Mouse (Mus musculus) forebrain, embryonic 15.5 days (tissue): ENCODE data around the gene Zfp382. TPM values are rescaled to one million over a fixed set of nuclear protein-coding genes. Genes with fewer than 3 reads are reported as not detected.
A peak's percentile ranks its signal among the peaks of the same experiment; 100 is the strongest.
"Not testable (repeated sequence)": the region's sequence is repeated elsewhere in the genome, so short reads cannot be mapped to it uniquely, and the experiment has no call there.

Source experiments
- ATAC-seq: fragments of 200-750 bp; cut with Nextera tagmentation; replicated peaks from 2 replicates; pipeline ENCODE4 v1.8.0; 2017; ENCODE audit warnings: mild to moderate bottlenecking, moderate TSS enrichment, moderate library complexity
- H3K27ac ChIP-seq: fragments of 300-500 bp; sonication (generic); replicated peaks from 2 replicates; pipeline ENCODE4 v1.5.1; 2015; ENCODE audit warnings: mild to moderate bottlenecking, inconsistent platforms
- H3K27me3 ChIP-seq: fragments of 300-500 bp; sonication (generic); 2 replicates; pipeline ENCODE4 v1.6.1; 2015; ENCODE audit warnings: inconsistent platforms
- H3K36me3 ChIP-seq: fragments of 300-500 bp; sonication (generic); 2 replicates; pipeline ENCODE4 v1.6.1; 2015; ENCODE audit warnings: mild to moderate bottlenecking, inconsistent platforms
- H3K4me1 ChIP-seq: fragments of 300-500 bp; sonication (generic); 2 replicates; pipeline ENCODE4 v1.6.1; 2015; ENCODE audit warnings: inconsistent platforms
- H3K4me2 ChIP-seq: fragments of 300-500 bp; sonication (generic); replicated peaks from 2 replicates; pipeline ENCODE4 v1.6.1; 2015; ENCODE audit warnings: mild to moderate bottlenecking, inconsistent platforms
- H3K4me3 ChIP-seq: fragments of 300-500 bp; sonication (generic); 2 replicates; pipeline ENCODE4 v1.5.1; 2015; ENCODE audit warnings: mild to moderate bottlenecking, inconsistent platforms
- H3K9ac ChIP-seq: fragments of 300-500 bp; sonication (generic); replicated peaks from 2 replicates; pipeline ENCODE4 v1.6.1; 2015; ENCODE audit warnings: mild to moderate bottlenecking, inconsistent platforms
- H3K9me3 ChIP-seq: fragments of 300-500 bp; sonication (generic); 2 replicates; pipeline ENCODE4 v1.6.1; 2016; ENCODE audit warnings: inconsistent platforms
- WGBS: fragments of 180-500 bp; shearing (Covaris S2); methylation state at CpG from one replicate; pipeline ENCODE4 v1.1.7; 2015; ENCODE audit warnings: mixed read lengths; 5-methylcytosine and 5-hydroxymethylcytosine counted together
- polyA plus RNA-seq: library from polyadenylated mRNA; unstranded; fragments of >200 nt; fragmentation: Nextera tagmentation; extraction: Ambion mirVana; gene quantifications from 2 replicates; pipeline ENCODE4 v1.2.1, GENCODE M21; 2015

The Zfp382 gene
- polyA plus RNA-seq, 1 experiment from 2014 or later = 24.9 TPM

GRCm38 (mm10) chr7:30155507-30155906 is 33.8 kb downstream of the Zfp382 start:
- Histone ChIP-seq H3K9me3 (peaks cover 69% of the 10 kb centered on the region), H3K27me3 (no peaks in the 10 kb centered on the region), H3K4me3 (no peak overlapping the region), H3K4me2 (no peak overlapping the region), H3K4me1 (no peaks in the 10 kb centered on the region), H3K36me3 (peaks cover 69% of the 10 kb centered on the region), H3K27ac (no peak overlapping the region), H3K9ac (no peak overlapping the region)
- 98% methylated on average over 3 of the region's 3 CpGs for WGBS
- no peak for ATAC-seq

GRCm38 (mm10) chr7:30163113-30163512 is 41.4 kb downstream of the Zfp382 start:
- WGBS = over 99% methylated on average over 5 of the region's 5 CpGs
- H3K27ac ChIP-seq = no peak overlapping the region

DNA sequence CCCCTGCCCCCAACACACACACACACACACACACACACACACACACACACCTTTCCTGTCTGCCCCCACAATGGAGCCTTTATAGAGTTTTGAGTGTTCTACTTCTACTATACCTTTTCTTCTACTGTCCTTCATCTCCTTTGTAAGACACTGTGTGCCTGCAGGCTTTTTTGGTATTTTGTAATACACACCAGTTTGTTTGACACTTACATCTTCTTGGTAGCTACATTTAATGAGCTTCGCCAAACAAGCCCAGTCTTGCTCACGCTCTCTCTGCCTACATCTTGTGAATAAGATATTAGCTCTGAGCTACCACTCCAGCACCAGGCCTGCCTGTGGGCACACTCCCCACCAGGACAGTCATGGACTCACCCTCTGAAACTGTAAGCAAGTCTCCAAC is 43.0 kb downstream of the Zfp382 start:
- Histone ChIP-seq H3K36me3 (peaks cover 68% of the 10 kb centered on the region), H3K9me3 (peaks cover 42% of the 10 kb centered on the region), H3K4me2 (no peak overlapping the region), H3K9ac (no peak overlapping the region), H3K4me3 (no peak overlapping the region), H3K27ac (no peak overlapping the region), H3K4me1 (peaks cover 16% of the 10 kb centered on the region), H3K27me3 (no peaks in the 10 kb centered on the region)
- ATAC-seq = no peak
- 96% methylated on average over 2 of the region's 2 CpGs for WGBS

More at GRCm38 (mm10) chr7:30163113-30163512, 41.4 kb downstream of the Zfp382 start:
- Histone ChIP-seq H3K27me3 (no peaks in the 10 kb centered on the region), H3K9me3 (peaks cover 54% of the 10 kb centered on the region), H3K4me1 (peaks cover 9% of the 10 kb centered on the region), H3K4me3 (no peak overlapping the region), H3K4me2 (no peak overlapping the region), H3K9ac (no peak overlapping the region), H3K36me3 (peaks cover 85% of the 10 kb centered on the region)
- ATAC-seq = no peak

DNA sequence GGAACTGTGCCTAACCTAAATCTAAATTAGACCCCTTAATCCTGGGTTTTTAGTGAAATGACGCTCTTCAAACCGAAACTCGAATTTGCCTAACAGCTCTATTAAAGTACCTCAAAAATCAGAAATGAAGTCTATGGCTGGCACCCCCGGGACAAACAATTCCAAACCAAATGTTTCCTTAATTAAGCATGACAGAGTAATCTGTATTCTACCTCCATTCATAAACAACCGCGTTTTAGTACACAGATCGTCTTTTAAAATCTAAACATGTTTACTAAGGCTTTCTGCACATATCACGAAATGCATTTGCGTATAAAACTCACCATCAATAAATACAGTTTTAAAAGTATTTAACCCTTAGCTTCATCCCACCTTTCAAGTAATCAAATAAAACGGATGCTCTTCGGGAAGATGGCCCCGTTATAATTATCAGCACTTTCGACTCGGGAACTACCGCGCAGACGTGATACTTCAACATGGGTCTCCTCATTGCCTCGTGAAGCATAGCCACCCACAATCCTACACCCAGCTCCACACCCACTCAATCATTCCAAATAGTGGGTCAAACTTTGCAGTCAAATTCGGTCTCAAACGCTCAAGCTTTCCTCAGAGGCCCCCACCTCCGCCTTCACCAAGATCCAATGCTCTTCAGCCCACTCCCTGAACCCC is 47.3 kb downstream of the Zfp382 start:
- Histone ChIP-seq H3K4me1 (peaks cover 28% of the 10 kb centered on the region), H3K36me3 (peaks cover 27% of the 10 kb centered on the region), H3K4me2 (peak overlapping the region; percentile 55), H3K27ac (peak overlapping the region; percentile 91), H3K4me3 (peak overlapping the region; percentile 82), H3K27me3 (no peaks in the 10 kb centered on the region), H3K9ac (peak overlapping the region; percentile 83), H3K9me3 (peaks cover 6% of the 10 kb centered on the region)
- ATAC-seq = no peak; the same call in 1 of the 2 replicates
- 2% methylated on average over 21 of the region's 21 CpGs for WGBS

GRCm38 (mm10) chr7:30169583-30170282 is 48.0 kb downstream of the Zfp382 start, which contains the start of gene Zfp146:
Zfp146 (minus strand) TSS chr7:30169750.
- H3K27me3 ChIP-seq = no peaks in the 10 kb centered on the region
- H3K4me3 ChIP-seq = peak within 1 kb of the TSS; percentile 82
- peaks cover 25% of the 10 kb centered on the region for H3K36me3 ChIP-seq
- H3K4me1 ChIP-seq = peaks cover 28% of the 10 kb centered on the region
- peak within 1 kb of the TSS; percentile 58 for H3K4me2 ChIP-seq
- peak; percentile 97 for ATAC-seq
- peak within 1 kb of the TSS; percentile 83 for H3K9ac ChIP-seq
- H3K27ac ChIP-seq = peak within 1 kb of the TSS; percentile 91
- H3K9me3 ChIP-seq = 0 out of 2 replicates have a peak, but pooled peaks cover 4% of the 10 kb centered on the region
- 0% methylated on average over 36 of the region's 36 CpGs for WGBS

- H3K9ac ChIP-seq = peak overlapping the region; percentile 83
- peak overlapping the region; percentile 82 for H3K4me3 ChIP-seq
- ATAC-seq = peak; percentile 46
- 0 out of 2 replicates have a peak, but pooled peaks cover 4% of the 10 kb centered on the region for H3K9me3 ChIP-seq
- peaks cover 28% of the 10 kb centered on the region for H3K4me1 ChIP-seq
- 26% methylated on average over 11 of the region's 11 CpGs for WGBS
- no peaks in the 10 kb centered on the region for H3K27me3 ChIP-seq
- H3K4me2 ChIP-seq = peak overlapping the region; percentile 58
- peak overlapping the region; percentile 91 for H3K27ac ChIP-seq
- H3K36me3 ChIP-seq = peaks cover 19% of the 10 kb centered on the region
These were observed 48.7 kb downstream of the Zfp382 start for GRCm38 (mm10) chr7:30170283-30170951.

DNA sequence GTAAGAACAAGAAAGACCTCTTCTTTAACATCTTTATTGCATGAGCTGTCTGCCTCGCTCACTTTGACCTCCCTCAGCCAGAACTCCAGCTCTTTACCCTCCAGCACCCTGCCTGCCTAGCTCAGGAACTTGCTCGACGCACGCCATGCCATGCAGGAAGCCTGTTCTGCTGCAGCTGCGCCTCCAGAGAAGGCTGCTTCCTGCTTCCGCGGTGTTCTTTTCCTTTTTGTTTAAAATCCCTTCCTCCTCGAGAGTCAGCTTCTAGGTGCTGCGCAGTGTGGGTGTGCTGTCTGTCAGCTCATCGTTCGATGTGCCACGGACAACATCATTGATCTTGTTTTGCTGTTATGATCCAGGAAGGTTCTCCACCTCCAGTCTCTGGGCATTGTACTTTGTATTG is 54.7 kb downstream of the Zfp382 start:
- Histone ChIP-seq H3K4me1 (no peaks in the 10 kb centered on the region), H3K9ac (no peak overlapping the region), H3K4me2 (no peak overlapping the region), H3K9me3 (no peaks in the 10 kb centered on the region), H3K27ac (no peak overlapping the region), H3K4me3 (no peak overlapping the region), H3K36me3 (peaks cover 21% of the 10 kb centered on the region), H3K27me3 (no peaks in the 10 kb centered on the region)
- 84% methylated on average over 12 of the region's 12 CpGs for WGBS
- ATAC-seq = no peak

DNA sequence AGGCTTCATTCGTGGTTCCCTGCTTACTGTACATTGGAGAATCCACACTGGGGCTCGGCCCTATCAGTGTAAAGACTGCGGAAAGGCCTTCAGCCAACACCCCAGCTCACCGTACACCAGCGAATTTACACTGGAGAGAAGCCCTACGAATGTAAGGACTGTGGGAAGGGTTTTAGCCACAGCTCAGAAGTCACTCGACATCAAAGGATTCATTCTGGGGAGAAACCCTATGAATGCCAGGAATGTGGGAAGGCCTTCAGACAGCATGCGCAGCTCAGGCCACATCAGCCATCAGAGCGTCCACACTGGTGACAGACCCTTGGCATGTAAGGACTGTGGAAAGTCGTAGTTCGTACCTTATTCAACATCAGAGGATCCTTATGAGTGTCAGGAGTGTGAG is 56.5 kb downstream of the Zfp382 start:
- Histone ChIP-seq H3K9me3 (no peaks in the 10 kb centered on the region), H3K36me3 (peaks cover 21% of the 10 kb centered on the region), H3K27me3 (no peaks in the 10 kb centered on the region), H3K4me1 (no peaks in the 10 kb centered on the region), H3K4me3 (no peak overlapping the region), H3K4me2 (no peak overlapping the region), H3K9ac (no peak overlapping the region), H3K27ac (no peak overlapping the region)
- 87% methylated on average over 11 of the region's 11 CpGs for WGBS
- no peak for ATAC-seq

- ATAC-seq = no peak; the same call in 1 of the 2 replicates
- Histone ChIP-seq H3K27me3 (no peaks in the 10 kb centered on the region), H3K9ac (no peak overlapping the region), H3K4me3 (no peak overlapping the region), H3K4me2 (no peak overlapping the region), H3K4me1 (peaks cover 5% of the 10 kb centered on the region; the same call in 1 of the 2 replicates), H3K27ac (no peak overlapping the region), H3K9me3 (no peaks in the 10 kb centered on the region), H3K36me3 (peaks cover 21% of the 10 kb centered on the region)
- 6% methylated on average over 4 of the region's 4 CpGs for WGBS
These were observed 59.6 kb downstream of the Zfp382 start for GRCm38 (mm10) chr7:30181308-30181707.

DNA sequence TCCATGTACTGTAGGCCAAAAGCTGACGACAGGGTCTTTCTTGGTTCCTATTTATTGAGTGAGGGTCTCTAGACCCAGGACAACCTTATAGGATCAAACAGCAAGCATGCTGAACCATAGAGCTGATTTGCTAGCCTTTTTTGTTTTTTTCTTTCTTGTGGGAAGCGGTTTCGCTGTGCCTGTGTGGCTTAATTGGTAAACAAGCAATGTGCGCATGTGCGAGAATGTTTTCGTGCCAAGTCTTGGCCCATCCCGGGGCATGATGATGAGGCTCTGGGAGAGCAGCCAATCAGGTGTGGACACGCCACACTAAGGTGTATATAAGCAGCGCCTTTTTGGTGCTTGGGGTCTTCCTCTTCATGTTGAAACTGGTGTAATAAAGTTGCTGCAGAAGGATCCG is 60.2 kb downstream of the Zfp382 start:
- H3K4me2 ChIP-seq, H3K4me3 ChIP-seq, ATAC-seq, H3K9me3 ChIP-seq, H3K9ac ChIP-seq, H3K27me3 ChIP-seq, H3K4me1 ChIP-seq, H3K27ac ChIP-seq: not testable (repeated sequence)
- peaks cover 22% of the 10 kb centered on the region for H3K36me3 ChIP-seq
- 85% methylated on average over 10 of the region's 10 CpGs for WGBS

DNA sequence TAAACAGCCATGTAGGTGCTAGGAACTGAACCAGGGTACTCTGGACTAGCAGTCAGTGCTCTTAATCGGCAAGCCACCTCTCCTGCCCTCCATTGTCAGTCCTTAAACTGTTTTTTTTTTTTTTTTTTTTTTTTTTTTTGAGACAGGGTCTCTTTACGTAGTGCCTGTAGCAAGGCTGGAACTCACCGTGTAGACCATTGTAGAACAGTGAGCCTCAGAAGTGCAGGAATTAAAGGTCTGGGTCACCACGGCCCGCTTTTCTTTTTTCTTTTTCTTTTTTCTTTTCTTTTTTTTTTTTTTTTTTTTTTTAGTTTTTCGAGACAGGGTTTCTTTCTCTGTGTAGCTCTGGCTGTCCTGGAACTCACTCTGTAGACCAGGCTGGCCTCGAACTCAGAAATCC is 61.4 kb downstream of the Zfp382 start:
- H3K4me1 ChIP-seq, H3K27me3 ChIP-seq, H3K27ac ChIP-seq, H3K4me3 ChIP-seq, ATAC-seq, H3K4me2 ChIP-seq, H3K9ac ChIP-seq, H3K9me3 ChIP-seq: not testable (repeated sequence)
- peaks cover 28% of the 10 kb centered on the region for H3K36me3 ChIP-seq
- 68% methylated on average over 6 of the region's 7 CpGs for WGBS

DNA sequence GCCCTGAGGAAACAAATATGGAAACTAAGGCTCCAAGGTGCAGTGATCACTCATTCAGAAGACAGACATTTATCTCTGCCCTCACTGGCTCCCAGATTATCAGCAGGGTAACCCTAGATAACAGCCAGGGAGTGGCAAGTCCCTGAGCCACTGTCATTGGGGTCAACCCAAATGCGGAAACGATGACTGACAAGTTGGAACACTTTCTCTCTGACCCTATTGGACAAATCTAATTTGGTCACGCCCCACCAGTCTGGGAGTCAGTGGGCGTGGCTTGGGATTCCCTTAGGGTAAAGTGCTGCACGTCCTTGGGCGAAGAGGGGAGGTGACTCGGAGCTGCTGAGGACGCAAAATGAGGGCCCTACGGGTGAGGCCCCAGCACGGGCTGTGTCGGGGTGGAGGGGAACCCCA is 62.1 kb downstream of the Zfp382 start, which contains the start of gene Cox7a1:
TSS of gene Cox7a1 (plus strand) at position 266 of the 411 bp plus-strand sequence.
- Histone ChIP-seq H3K4me1 (peaks cover 5% of the 10 kb centered on the region; the same call in 1 of the 2 replicates), H3K4me3 (no peak within 1 kb of the TSS), H3K9me3 (no peaks in the 10 kb centered on the region), H3K27me3 (no peaks in the 10 kb centered on the region), H3K36me3 (peaks cover 28% of the 10 kb centered on the region), H3K4me2 (peak within 1 kb of the TSS; percentile 22), H3K9ac (no peak within 1 kb of the TSS), H3K27ac (no peak within 1 kb of the TSS)
- 2% methylated on average over 11 of the region's 11 CpGs for WGBS
- ATAC-seq = peak; percentile 57
